Mouse (Mus musculus) liver, embryonic 14 days (tissue): ENCODE data around the gene Vmn1r231. TPM values are rescaled to one million over a fixed set of nuclear protein-coding genes. Genes with fewer than 3 reads are reported as not detected.

Source experiments
- polyA plus RNA-seq: library from polyadenylated mRNA; depleted of rRNA; stranded (reverse); fragments of >200 nt; gene quantifications from 2 replicates; pipeline ENCODE4 v1.2.3, GENCODE M21; 2012; rRNA removed

The Vmn1r231 gene
- not detected in 2 replicates for polyA plus RNA-seq

DNA sequence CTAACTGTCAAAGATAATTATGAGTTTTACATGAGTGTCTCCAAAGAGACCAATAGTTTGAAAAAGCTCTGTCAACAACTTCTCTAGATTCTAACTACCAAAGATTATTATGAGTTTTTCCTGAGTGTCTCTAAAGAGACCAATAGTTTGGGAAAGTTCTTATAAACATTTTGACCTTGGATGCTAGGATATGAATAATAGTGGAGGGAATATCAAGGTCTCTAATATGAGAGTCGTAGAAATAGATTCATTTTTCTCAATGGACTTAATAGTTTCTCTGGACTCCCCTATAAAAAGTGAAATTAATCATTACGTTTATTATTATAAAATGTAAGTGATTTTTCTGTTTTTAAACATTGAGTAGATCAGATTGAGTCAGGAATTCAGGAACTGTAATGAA is at the start of gene Vmn1r231:
Vmn1r231 (minus strand) TSS at position 101 of the 400 bp plus-strand sequence.

GRCm38 (mm10) chr17:20944985-20945891 is 40.3 kb upstream of the Vmn1r231 start, which contains the start of gene Ppp2r1a:
TSS of gene Ppp2r1a (plus strand) at chr17:20945311.

GRCm38 (mm10) chr17:20919614-20920013 is 14.7 kb upstream of the Vmn1r231 start, which contains the start of gene Vmn1r232:
TSS of gene Vmn1r232 (minus strand) at chr17:20919714.

DNA sequence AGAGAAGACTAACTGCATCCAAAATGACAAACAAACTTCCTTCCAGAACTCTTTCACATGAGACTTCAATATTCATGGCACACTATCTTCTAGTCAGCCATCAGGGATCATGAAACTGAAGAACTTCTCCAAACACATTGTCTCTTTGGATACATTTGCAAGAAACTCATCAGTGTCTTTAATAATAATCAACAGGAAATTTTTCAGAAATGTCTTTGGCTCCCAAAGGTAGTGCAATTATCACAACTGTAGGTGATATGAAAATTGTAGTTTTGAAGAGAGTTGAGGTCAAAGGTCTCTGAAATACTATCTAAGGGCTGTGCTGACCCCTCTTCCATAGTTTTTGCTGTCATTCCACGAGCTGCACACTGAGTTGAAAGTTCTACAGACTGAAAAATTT is 64.7 kb downstream of the Vmn1r231 start, which contains the start of gene Vmn1r230:
Vmn1r230 (plus strand) TSS at position 301 of the 400 bp plus-strand sequence.

Other genes with a start within 250 kb of the Vmn1r231 start
- not detected in 2 replicates for gene Vmn1r226, start 222.2 kb downstream of the Vmn1r231 start, polyA plus RNA-seq
- not detected in 2 replicates for gene Vmn1r227, start 175.2 kb downstream of the Vmn1r231 start, polyA plus RNA-seq
- not detected in 2 replicates for gene Vmn1r228, start 118.9 kb downstream of the Vmn1r231 start, polyA plus RNA-seq
- not detected in 2 replicates for gene Vmn1r229, start 93.5 kb downstream of the Vmn1r231 start, polyA plus RNA-seq
- gene Vmn1r230, start 64.6 kb downstream of the Vmn1r231 start, polyA plus RNA-seq, result not detected in 2 replicates
- gene Vmn1r232, start 14.6 kb upstream of the Vmn1r231 start, polyA plus RNA-seq, result not detected in 2 replicates
- gene Ppp2r1a, start 40.2 kb upstream of the Vmn1r231 start, polyA plus RNA-seq, result 49.1 and 54.0 TPM in 2 replicates
- gene Vmn1r233, start 91.4 kb upstream of the Vmn1r231 start, polyA plus RNA-seq, result not detected in 2 replicates
- 4.9 and 5.6 TPM in 2 replicates for gene Zfp160, start 103.8 kb upstream of the Vmn1r231 start, polyA plus RNA-seq